Mouse (Mus musculus) limb, embryonic 14.5 days (tissue): ENCODE results near the gene Dync1i1. TPM values are rescaled to one million over a fixed set of nuclear protein-coding genes. Genes with fewer than 3 reads are reported as not detected.

ENCODE experiments used
- ATAC-seq: fragments of 200-750 bp; cut with Nextera tagmentation; 2 replicates; pipeline ENCODE4 v1.8.0; 2017; ENCODE audit warnings: low read depth, moderate number of reproducible peaks, moderate TSS enrichment; ENCODE audit not compliant: low FRiP score
- DNase-seq: peaks from one replicate; pipeline ENCODE4 v3.0.0-alpha.2; 2015; ENCODE audit warnings: low spot score
- H3K27ac ChIP-seq: fragments of 300-500 bp; sonication (generic); replicated peaks from 2 replicates; pipeline ENCODE4 v1.5.1; 2014; ENCODE audit warnings: low read depth, mild to moderate bottlenecking, low read length, moderate library complexity, mixed read lengths
- H3K27me3 ChIP-seq: fragments of 300-500 bp; sonication (generic); 2 replicates; pipeline ENCODE4 v1.6.1; 2014; ENCODE audit warnings: low read length, mixed read lengths; ENCODE audit not compliant: control insufficient read depth, insufficient read depth
- H3K36me3 ChIP-seq: fragments of 300-500 bp; sonication (generic); 2 replicates; pipeline ENCODE4 v1.6.1; 2014; ENCODE audit warnings: mild to moderate bottlenecking, low read length, moderate library complexity, mixed read lengths; ENCODE audit not compliant: control insufficient read depth, insufficient read depth
- H3K4me1 ChIP-seq: fragments of 300-500 bp; sonication (generic); 2 replicates; pipeline ENCODE4 v1.6.1; 2014; ENCODE audit warnings: antibody characterized with exemption, low read length, mixed read lengths; ENCODE audit not compliant: control insufficient read depth, insufficient read depth
- H3K4me2 ChIP-seq: fragments of 300-500 bp; sonication (generic); replicated peaks from 2 replicates; pipeline ENCODE4 v1.6.1; 2014; ENCODE audit warnings: low read depth, mild to moderate bottlenecking, low read length, moderate library complexity; ENCODE audit not compliant: severe bottlenecking
- H3K4me3 ChIP-seq: fragments of 300-500 bp; sonication (generic); replicated peaks from 2 replicates; pipeline ENCODE4 v1.5.1; 2014; ENCODE audit warnings: low read length
- H3K9ac ChIP-seq: fragments of 300-500 bp; sonication (generic); 2 replicates; pipeline ENCODE4 v1.6.1; 2014; ENCODE audit warnings: mild to moderate bottlenecking, low read depth, low read length, moderate library complexity; ENCODE audit not compliant: severe bottlenecking
- H3K9me3 ChIP-seq: fragments of 300-500 bp; sonication (generic); 2 replicates; pipeline ENCODE4 v1.6.1; 2016; ENCODE audit warnings: low read length; ENCODE audit not compliant: control insufficient read depth
- POLR2A ChIP-seq: fragments of 200-500 bp; IDR thresholded peaks from 2 replicates; pipeline ENCODE4 v1.8.0; 2012; ENCODE audit warnings: inconsistent platforms, mild to moderate bottlenecking, moderate library complexity, borderline replicate concordance; ENCODE audit not compliant: insufficient read depth, insufficient read length; ENCODE audit errors: extremely low read depth
- WGBS: fragments of 180-500 bp; shearing (Covaris S2); extraction: QIAGEN DNeasy Blood & Tissue Kit; methylation state at CpG from one replicate; pipeline ENCODE4 v1.1.7; 2014; 5-methylcytosine and 5-hydroxymethylcytosine counted together
- polyA plus RNA-seq, 2 experiments: library from polyadenylated mRNA; depleted of rRNA in 1 of 2; stranded (reverse) in 1 of 2; unstranded in 1 of 2; fragments of >200 nt; fragmentation: Nextera tagmentation in 1 of 2; extraction: Ambion mirVana in 1 of 2; gene quantifications; 2 replicates each; pipeline versions ENCODE4 v1.2.1 to v1.2.3; 2012 to 2014

The Dync1i1 gene
- polyA plus RNA-seq, 2 experiments: 10.0 to 12.4 TPM

- H3K9ac ChIP-seq: no peak overlapping the region
- no peak for DNase-seq
- WGBS: 49% methylated on average over 1 of the region's 1 CpGs
- no peaks in the 10 kb centered on the region for H3K36me3 ChIP-seq
- no peaks in the 10 kb centered on the region for H3K9me3 ChIP-seq
- no peak for TF ChIP-seq POLR2A
- no peak overlapping the region for H3K4me3 ChIP-seq
- H3K4me1 ChIP-seq: peaks cover 13% of the 10 kb centered on the region; the same call in 1 of the 2 replicates
- H3K27me3 ChIP-seq: no peaks in the 10 kb centered on the region
- no peak overlapping the region for H3K4me2 ChIP-seq
- ATAC-seq: no peak
- H3K27ac ChIP-seq: no peak overlapping the region
Measured at GRCm38 (mm10) chr6:5812076-5812475, 86.6 kb downstream of the Dync1i1 start.

- H3K36me3 ChIP-seq: no peaks in the 10 kb centered on the region
- TF ChIP-seq POLR2A: no peak
- no peak overlapping the region for H3K4me3 ChIP-seq
- no peaks in the 10 kb centered on the region for H3K27me3 ChIP-seq
- no peak overlapping the region for H3K4me2 ChIP-seq
- WGBS: 74% methylated on average over 3 of the region's 3 CpGs
- H3K27ac ChIP-seq: no peak overlapping the region
- ATAC-seq (no peak), DNase-seq (no peak)
- no peaks in the 10 kb centered on the region for H3K9me3 ChIP-seq
- peaks cover 16% of the 10 kb centered on the region for H3K4me1 ChIP-seq
- no peak overlapping the region for H3K9ac ChIP-seq
Measured at GRCm38 (mm10) chr6:5819674-5820073, 94.2 kb downstream of the Dync1i1 start.

GRCm38 (mm10) chr6:5825461-5825860 is 100.0 kb downstream of the Dync1i1 start:
- no peaks in the 10 kb centered on the region for H3K27me3 ChIP-seq
- H3K4me3 ChIP-seq: no peak overlapping the region
- no peak overlapping the region for H3K4me2 ChIP-seq
- 21% methylated on average over 3 of the region's 3 CpGs for WGBS
- no peak overlapping the region for H3K9ac ChIP-seq
- no peaks in the 10 kb centered on the region for H3K36me3 ChIP-seq
- H3K4me1 ChIP-seq: peaks cover 29% of the 10 kb centered on the region
- DNase-seq (peak; percentile 50), ATAC-seq (peak; percentile 47; the same call in 1 of the 2 replicates)
- no peak for TF ChIP-seq POLR2A
- H3K27ac ChIP-seq: 0 out of 2 replicates have a peak overlapping the region, but pooled peaks have one; percentile 2
- H3K9me3 ChIP-seq: no peaks in the 10 kb centered on the region

GRCm38 (mm10) chr6:5827064-5827463 is 101.6 kb downstream of the Dync1i1 start:
- H3K4me3 ChIP-seq: no peak overlapping the region
- no peaks in the 10 kb centered on the region for H3K36me3 ChIP-seq
- H3K27ac ChIP-seq: no peak overlapping the region
- H3K4me2 ChIP-seq: no peak overlapping the region
- no peaks in the 10 kb centered on the region for H3K9me3 ChIP-seq
- ATAC-seq: no peak
- peaks cover 29% of the 10 kb centered on the region for H3K4me1 ChIP-seq
- no peak overlapping the region for H3K9ac ChIP-seq
- no peaks in the 10 kb centered on the region for H3K27me3 ChIP-seq
- 39% methylated on average over 4 of the region's 4 CpGs for WGBS
- no peak for TF ChIP-seq POLR2A
- no peak for DNase-seq

GRCm38 (mm10) chr6:5828409-5828974 is 103.1 kb downstream of the Dync1i1 start:
- no peak for TF ChIP-seq POLR2A
- ATAC-seq: 0 out of 2 replicates have a peak, but pooled peaks have one; percentile 54
- Histone ChIP-seq H3K4me1 (peaks cover 29% of the 10 kb centered on the region), H3K9me3 (no peaks in the 10 kb centered on the region), H3K9ac (no peak overlapping the region), H3K27ac (no peak overlapping the region), H3K36me3 (no peaks in the 10 kb centered on the region), H3K4me2 (no peak overlapping the region), H3K27me3 (no peaks in the 10 kb centered on the region), H3K4me3 (no peak overlapping the region)
- DNase-seq: no peak
- 12% methylated on average over 14 of the region's 14 CpGs for WGBS
